Mouse (Mus musculus): ENCODE data around the gene Iqsec2. TPM values are rescaled to one million over a fixed set of nuclear protein-coding genes. Genes with fewer than 3 reads are reported as not detected.
A peak's percentile ranks its signal among the peaks of the same experiment; 100 is the strongest.

Iqsec2 gene
- total and polyA plus RNA-seq, 3 experiments: 61.3 to 111 (median 75.9) TPM

- WGBS: 16% methylated on average over 41 of the region's 42 CpGs
- H3K79me2 ChIP-seq (replicated peaks; ENCODE audit: control insufficient read depth, insufficient read depth, low read length): no peaks in the 10 kb centered on the region
- peak; percentile 25 to 48 for DNase-seq
- TF ChIP-seq CTCF (IDR thresholded peaks at IDR 0.05) (no peak), POLR2A (IDR thresholded peaks at IDR 0.05; ENCODE audit: insufficient read depth, low read depth, low read length) (no peak), EP300 (IDR thresholded peaks at IDR 0.05; ENCODE audit: insufficient read depth, low read depth, low read length) (no peak)
- H3K27me3 ChIP-seq (ENCODE audit: control insufficient read depth, insufficient read depth, low read length): no peaks in the 10 kb centered on the region
- H3K27ac ChIP-seq: peak overlapping the region; percentile 68
- H3K4me3 ChIP-seq: peak overlapping the region; percentile 69
- peaks cover 14% of the 10 kb centered on the region for H3K4me1 ChIP-seq (ENCODE audit: control insufficient read depth, insufficient read depth, low read length)
- H3K36me3 ChIP-seq (ENCODE audit: control insufficient read depth, insufficient read depth, low read length): peaks cover 4% of the 10 kb centered on the region
- H3K9ac ChIP-seq (ENCODE audit: low read depth, low read length): peak overlapping the region; percentile 65
- intact Hi-C loops (cut with DNase I): loop anchor here (5.0 to 10.0 kb wide), 3 partner anchors 142 to 1630 kb away; partner anchors contain the start of genes Hsd17b10 and Phf8
These were observed 710 bp downstream of the Iqsec2 start for GRCm38 (mm10) chrX:152144742-152145214.

DNA sequence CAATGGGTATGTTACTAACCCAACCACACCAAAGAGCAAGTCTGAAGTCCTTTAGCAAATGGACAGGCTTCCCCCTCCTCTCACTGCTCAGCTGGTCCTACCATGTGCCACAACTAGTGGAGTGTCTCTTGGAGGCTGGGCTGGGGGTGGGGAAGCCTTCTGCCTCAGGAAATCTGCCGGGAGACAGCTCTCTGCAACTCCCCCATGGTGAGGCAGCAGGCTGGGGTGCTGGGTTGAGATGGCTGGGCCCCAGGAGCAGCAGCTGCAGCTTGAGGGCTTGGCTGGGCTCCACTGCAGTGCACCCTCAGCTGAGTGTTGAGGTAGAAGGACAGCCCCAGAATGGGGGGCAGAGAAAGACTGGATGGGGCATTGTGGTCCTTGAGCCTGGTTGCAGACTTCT lies 2.1 kb downstream of the Iqsec2 start:
- Histone ChIP-seq H3K27me3 (ENCODE audit: control insufficient read depth, insufficient read depth, low read length) (no peaks in the 10 kb centered on the region), H3K36me3 (ENCODE audit: control insufficient read depth, insufficient read depth, low read length) (peaks cover 4% of the 10 kb centered on the region), H3K79me2 (replicated peaks; ENCODE audit: control insufficient read depth, insufficient read depth, low read length) (no peaks in the 10 kb centered on the region), H3K4me1 (ENCODE audit: control insufficient read depth, insufficient read depth, low read length) (peaks cover 14% of the 10 kb centered on the region), H3K27ac (no peak overlapping the region; the same call in 1 of the 2 replicates), H3K9ac (ENCODE audit: low read depth, low read length) (peak overlapping the region; percentile 5; the same call in 1 of the 2 replicates), H3K4me3 (peak overlapping the region; percentile 69)
- no peak for TF ChIP-seq POLR2A (IDR thresholded peaks at IDR 0.05; ENCODE audit: insufficient read depth, low read depth, low read length)
- no peak for TF ChIP-seq CTCF (IDR thresholded peaks at IDR 0.05)
- no peak for TF ChIP-seq EP300 (IDR thresholded peaks at IDR 0.05; ENCODE audit: insufficient read depth, low read depth, low read length)
- intact Hi-C loops (cut with DNase I): loop anchor here (2.0 to 10.0 kb wide), 5 partner anchors 13 to 1631 kb away; partner anchors contain the start of genes Hsd17b10 and Phf8
- 6% methylated on average over 1 of the region's 1 CpGs for WGBS
- peak in 1 of 2 experiments; percentile 13 for DNase-seq

DNA sequence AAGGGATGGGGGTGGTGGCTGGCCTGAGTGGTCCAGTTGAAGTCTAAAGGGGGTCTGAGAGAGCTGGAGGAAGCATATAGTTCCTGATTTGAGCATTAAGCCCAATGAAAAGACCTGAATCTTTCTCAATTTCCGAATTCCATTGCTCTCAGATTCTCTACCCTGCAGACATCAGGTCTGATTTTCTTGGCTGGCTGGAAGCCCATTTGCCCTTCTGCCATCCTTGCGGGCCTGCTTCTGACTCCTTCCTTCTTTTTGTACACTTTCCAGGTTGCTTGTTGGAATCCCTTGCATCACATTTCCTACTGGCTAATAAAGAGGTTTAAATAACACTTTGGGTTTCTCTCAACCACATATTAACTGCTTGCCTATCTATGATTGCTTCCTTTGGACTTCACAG lies 2.6 kb downstream of the Iqsec2 start:
- Histone ChIP-seq H3K36me3 (ENCODE audit: control insufficient read depth, insufficient read depth, low read length) (peaks cover 4% of the 10 kb centered on the region), H3K9ac (ENCODE audit: low read depth, low read length) (no peak overlapping the region), H3K27ac (no peak overlapping the region), H3K4me3 (no peak overlapping the region), H3K79me2 (replicated peaks; ENCODE audit: control insufficient read depth, insufficient read depth, low read length) (no peaks in the 10 kb centered on the region), H3K4me1 (ENCODE audit: control insufficient read depth, insufficient read depth, low read length) (peaks cover 15% of the 10 kb centered on the region), H3K27me3 (ENCODE audit: control insufficient read depth, insufficient read depth, low read length) (no peaks in the 10 kb centered on the region)
- intact Hi-C loops (cut with DNase I): loop anchor here (2.0 to 10.0 kb wide), 5 partner anchors 14 to 1632 kb away; partner anchors contain the start of genes Hsd17b10 and Phf8
- no peak for TF ChIP-seq EP300 (IDR thresholded peaks at IDR 0.05; ENCODE audit: insufficient read depth, low read depth, low read length)
- no peak for TF ChIP-seq POLR2A (IDR thresholded peaks at IDR 0.05; ENCODE audit: insufficient read depth, low read depth, low read length)
- no peak for TF ChIP-seq CTCF (IDR thresholded peaks at IDR 0.05)
- DNase-seq: no peak
- WGBS: 57% methylated on average over 2 of the region's 2 CpGs

GRCm38 (mm10) chrX:152147451-152148116 lies 3.5 kb downstream of the Iqsec2 start:
- Histone ChIP-seq H3K27me3 (ENCODE audit: control insufficient read depth, insufficient read depth, low read length) (no peaks in the 10 kb centered on the region), H3K27ac (no peak overlapping the region), H3K79me2 (replicated peaks; ENCODE audit: control insufficient read depth, insufficient read depth, low read length) (no peaks in the 10 kb centered on the region), H3K4me1 (ENCODE audit: control insufficient read depth, insufficient read depth, low read length) (peaks cover 15% of the 10 kb centered on the region), H3K9ac (ENCODE audit: low read depth, low read length) (no peak overlapping the region), H3K36me3 (ENCODE audit: control insufficient read depth, insufficient read depth, low read length) (peaks cover 4% of the 10 kb centered on the region), H3K4me3 (no peak overlapping the region)
- no peak for TF ChIP-seq POLR2A (IDR thresholded peaks at IDR 0.05; ENCODE audit: insufficient read depth, low read depth, low read length)
- peak; percentile 90 for TF ChIP-seq CTCF (IDR thresholded peaks at IDR 0.05)
- 0 out of 2 replicates have a peak, but pooled peaks have one; percentile 16 for TF ChIP-seq EP300 (IDR thresholded peaks at IDR 0.05; ENCODE audit: insufficient read depth, low read depth, low read length)
- DNase-seq: peak; percentile 64 to 72
- intact Hi-C loops (cut with DNase I): loop anchor here (2.0 to 10.0 kb wide), 5 partner anchors 15 to 1633 kb away; partner anchors contain the start of genes Hsd17b10 and Phf8
- WGBS: 23% methylated on average over 5 of the region's 5 CpGs

DNA sequence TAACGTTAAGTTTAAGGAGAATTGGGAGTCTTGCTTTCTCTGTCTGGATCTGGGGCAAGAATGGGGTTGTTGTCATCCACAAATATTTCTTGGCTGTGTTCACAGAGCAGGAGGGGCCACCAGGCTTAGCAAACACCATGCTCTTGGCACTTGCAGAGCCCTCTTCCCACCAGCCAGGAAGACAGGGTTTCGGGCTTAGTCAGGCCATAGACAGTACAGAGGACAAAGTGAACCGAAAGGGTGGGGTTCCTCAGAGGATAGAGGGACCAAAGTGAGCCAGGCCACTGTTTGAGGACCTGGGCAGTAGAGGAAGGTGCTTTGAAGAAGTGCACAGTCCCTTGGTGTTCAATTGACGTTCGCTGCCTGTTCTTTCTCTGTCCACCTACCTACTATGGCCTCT lies 4.6 kb downstream of the Iqsec2 start:
- no peaks in the 10 kb centered on the region for H3K27me3 ChIP-seq (ENCODE audit: control insufficient read depth, insufficient read depth, low read length)
- H3K4me3 ChIP-seq: no peak overlapping the region
- H3K79me2 ChIP-seq (replicated peaks; ENCODE audit: control insufficient read depth, insufficient read depth, low read length): no peaks in the 10 kb centered on the region; the same call in 1 of the 2 replicates
- H3K4me1 ChIP-seq (ENCODE audit: control insufficient read depth, insufficient read depth, low read length): peaks cover 15% of the 10 kb centered on the region
- peak in 1 of 2 experiments; percentile 36 for DNase-seq
- peak overlapping the region; percentile 51 for H3K27ac ChIP-seq
- intact Hi-C loops (cut with DNase I): loop anchor here (5.0 to 10.0 kb wide), 3 partner anchors 146 to 1634 kb away; partner anchors contain the start of genes Hsd17b10 and Phf8
- WGBS: 38% methylated on average over 5 of the region's 5 CpGs
- no peak overlapping the region for H3K9ac ChIP-seq (ENCODE audit: low read depth, low read length)
- no peak for TF ChIP-seq CTCF (IDR thresholded peaks at IDR 0.05)
- TF ChIP-seq POLR2A (IDR thresholded peaks at IDR 0.05; ENCODE audit: insufficient read depth, low read depth, low read length): no peak
- TF ChIP-seq EP300 (IDR thresholded peaks at IDR 0.05; ENCODE audit: insufficient read depth, low read depth, low read length): no peak
- H3K36me3 ChIP-seq (ENCODE audit: control insufficient read depth, insufficient read depth, low read length): peaks cover 4% of the 10 kb centered on the region

Measured in heart, adult 2 months (tissue).